Mouse (Mus musculus) neural tube, embryonic 11.5 days (tissue): ENCODE results near the gene Vsig10l. TPM values are rescaled to one million over a fixed set of nuclear protein-coding genes. Genes with fewer than 3 reads are reported as not detected.

ENCODE experiments used
- ATAC-seq: fragments of 200-750 bp; cut with Nextera tagmentation; 2 replicates; pipeline ENCODE4 v1.8.0; 2017; ENCODE audit warnings: moderate number of reproducible peaks, mild to moderate bottlenecking, moderate TSS enrichment, moderate library complexity; ENCODE audit not compliant: insufficient read depth, low FRiP score, low TSS enrichment
- DNase-seq: peaks from one replicate; pipeline ENCODE4 v3.0.0-alpha.2; 2015; ENCODE audit warnings: low spot score
- H3K27ac ChIP-seq: fragments of 300-500 bp; sonication (generic); 2 replicates; pipeline ENCODE4 v1.5.1; 2014; ENCODE audit warnings: low read depth, mild to moderate bottlenecking, low read length
- H3K27me3 ChIP-seq: fragments of 300-500 bp; sonication (generic); 2 replicates; pipeline ENCODE4 v1.6.1; 2014; ENCODE audit warnings: mild to moderate bottlenecking, low read length, mixed read lengths; ENCODE audit not compliant: control insufficient read depth, insufficient read depth
- H3K36me3 ChIP-seq: fragments of 300-500 bp; sonication (generic); 2 replicates; pipeline ENCODE4 v1.6.1; 2014; ENCODE audit warnings: mild to moderate bottlenecking, low read length, moderate library complexity, mixed read lengths; ENCODE audit not compliant: control insufficient read depth, insufficient read depth
- H3K4me1 ChIP-seq: fragments of 300-500 bp; sonication (generic); 2 replicates; pipeline ENCODE4 v1.6.1; 2014; ENCODE audit warnings: low read length, mixed read lengths; ENCODE audit not compliant: control insufficient read depth, insufficient read depth
- H3K4me2 ChIP-seq: fragments of 300-500 bp; sonication (generic); 2 replicates; pipeline ENCODE4 v1.6.1; 2014; ENCODE audit warnings: low read depth, mild to moderate bottlenecking, moderate library complexity
- H3K4me3 ChIP-seq: fragments of 300-500 bp; sonication (generic); 2 replicates; pipeline ENCODE4 v1.5.1; 2014; ENCODE audit warnings: low read depth, low read length
- H3K9ac ChIP-seq: fragments of 300-500 bp; sonication (generic); 2 replicates; pipeline ENCODE4 v1.6.1; 2014; ENCODE audit warnings: mild to moderate bottlenecking, low read length
- H3K9me3 ChIP-seq: fragments of 300-500 bp; sonication (generic); 2 replicates; pipeline ENCODE4 v1.6.1; 2016; ENCODE audit warnings: low read length; ENCODE audit not compliant: control insufficient read depth
- WGBS: fragments of 180-500 bp; shearing (Covaris S2); extraction: QIAGEN DNeasy Blood & Tissue Kit; methylation state at CpG from one replicate; pipeline ENCODE4 v1.1.7; 2014; 5-methylcytosine and 5-hydroxymethylcytosine counted together
- polyA plus RNA-seq: library from polyadenylated mRNA; unstranded; fragments of >200 nt; fragmentation: Nextera tagmentation; extraction: Ambion mirVana; gene quantifications from 2 replicates; pipeline ENCODE4 v1.2.1, GENCODE M21; 2014

The Vsig10l gene
- polyA plus RNA-seq, 1 experiment from 2014 or later = 4.0 TPM

GRCm38 (mm10) chr7:43436341-43437255 lies 26.4 kb upstream of the Vsig10l start, which contains the start of gene Nkg7:
Nkg7 (plus strand) TSS chr7:43437073.
- DNase-seq (no peak), ATAC-seq (no peak)
- Histone ChIP-seq H3K27me3 (no peaks in the 10 kb centered on the region), H3K4me2 (no peak within 1 kb of the TSS), H3K27ac (no peak within 1 kb of the TSS), H3K9me3 (no peaks in the 10 kb centered on the region), H3K9ac (no peak within 1 kb of the TSS), H3K36me3 (no peaks in the 10 kb centered on the region), H3K4me3 (no peak within 1 kb of the TSS), H3K4me1 (no peaks in the 10 kb centered on the region)
- 73% methylated on average over 10 of the region's 10 CpGs for WGBS

GRCm38 (mm10) chr7:43438611-43439010 lies 24.3 kb upstream of the Vsig10l start:
- 82% methylated on average over 4 of the region's 4 CpGs for WGBS
- no peak overlapping the region for H3K4me2 ChIP-seq
- ATAC-seq (no peak), DNase-seq (no peak)
- no peak overlapping the region for H3K27ac ChIP-seq
- H3K4me1 ChIP-seq = no peaks in the 10 kb centered on the region
- H3K27me3 ChIP-seq = no peaks in the 10 kb centered on the region
- H3K9me3 ChIP-seq = no peaks in the 10 kb centered on the region
- no peak overlapping the region for H3K4me3 ChIP-seq
- H3K9ac ChIP-seq = no peak overlapping the region
- no peaks in the 10 kb centered on the region for H3K36me3 ChIP-seq

GRCm38 (mm10) chr7:43440482-43440881 lies 22.5 kb upstream of the Vsig10l start, which contains the start of gene Cldnd2:
Cldnd2 (plus strand) TSS chr7:43440782.
- WGBS = 82% methylated on average over 6 of the region's 6 CpGs
- Histone ChIP-seq H3K4me2 (no peak within 1 kb of the TSS), H3K4me3 (no peak within 1 kb of the TSS), H3K36me3 (no peaks in the 10 kb centered on the region), H3K27me3 (no peaks in the 10 kb centered on the region), H3K4me1 (0 out of 2 replicates have a peak, but pooled peaks cover 4% of the 10 kb centered on the region), H3K27ac (no peak within 1 kb of the TSS), H3K9me3 (no peaks in the 10 kb centered on the region), H3K9ac (no peak within 1 kb of the TSS)
- no peak for DNase-seq
- ATAC-seq = no peak

GRCm38 (mm10) chr7:43441071-43441470 lies 21.9 kb upstream of the Vsig10l start:
- no peak overlapping the region for H3K27ac ChIP-seq
- no peak for DNase-seq
- H3K9ac ChIP-seq = no peak overlapping the region
- ATAC-seq = no peak
- H3K4me3 ChIP-seq = no peak overlapping the region
- no peak overlapping the region for H3K4me2 ChIP-seq
- 0 out of 2 replicates have a peak, but pooled peaks cover 4% of the 10 kb centered on the region for H3K4me1 ChIP-seq
- no peaks in the 10 kb centered on the region for H3K9me3 ChIP-seq
- H3K36me3 ChIP-seq = no peaks in the 10 kb centered on the region
- WGBS = 81% methylated on average over 3 of the region's 3 CpGs
- H3K27me3 ChIP-seq = no peaks in the 10 kb centered on the region

- no peak for ATAC-seq
- no peaks in the 10 kb centered on the region for H3K9me3 ChIP-seq
- no peak for DNase-seq
- H3K4me1 ChIP-seq = 0 out of 2 replicates have a peak, but pooled peaks cover 4% of the 10 kb centered on the region
- H3K4me3 ChIP-seq = peak overlapping the region; percentile 48
- peak overlapping the region; percentile 81 for H3K4me2 ChIP-seq
- H3K27ac ChIP-seq = peak overlapping the region; percentile 65; the same call in 1 of the 2 replicates
- WGBS = 17% methylated on average over 9 of the region's 9 CpGs
- peak overlapping the region; percentile 70 for H3K9ac ChIP-seq
- no peaks in the 10 kb centered on the region for H3K36me3 ChIP-seq
- H3K27me3 ChIP-seq = no peaks in the 10 kb centered on the region
Measured at GRCm38 (mm10) chr7:43442684-43443083, 20.3 kb upstream of the Vsig10l start.

- 0 out of 2 replicates have a peak, but pooled peaks cover 4% of the 10 kb centered on the region for H3K4me1 ChIP-seq
- peak overlapping the region; percentile 81 for H3K4me2 ChIP-seq
- H3K9me3 ChIP-seq = no peaks in the 10 kb centered on the region
- ATAC-seq (peak; percentile 82), DNase-seq (peak; percentile 71)
- no peaks in the 10 kb centered on the region for H3K36me3 ChIP-seq
- peak overlapping the region; percentile 48 for H3K4me3 ChIP-seq
- under 1% methylated on average over 36 of the region's 36 CpGs for WGBS
- no peaks in the 10 kb centered on the region for H3K27me3 ChIP-seq
- H3K9ac ChIP-seq = peak overlapping the region; percentile 70
- peak overlapping the region; percentile 65 for H3K27ac ChIP-seq
Measured at GRCm38 (mm10) chr7:43443126-43443916, 19.6 kb upstream of the Vsig10l start.

GRCm38 (mm10) chr7:43443917-43444293 lies 19.0 kb upstream of the Vsig10l start, which contains the start of the genes Etfb and Gm45233:
Etfb (plus strand) TSS chr7:43444083.
Gm45233 (plus strand) TSS chr7:43444128.
- H3K4me3 ChIP-seq = peak within 1 kb of the TSS; percentile 48
- 0 out of 2 replicates have a peak, but pooled peaks cover 4% of the 10 kb centered on the region for H3K4me1 ChIP-seq
- no peaks in the 10 kb centered on the region for H3K9me3 ChIP-seq
- H3K27ac ChIP-seq = peak within 1 kb of the TSS; percentile 65
- no peaks in the 10 kb centered on the region for H3K36me3 ChIP-seq
- under 1% methylated on average over 27 of the region's 27 CpGs for WGBS
- peak; percentile 93 for DNase-seq
- peak; percentile 96 for ATAC-seq
- no peaks in the 10 kb centered on the region for H3K27me3 ChIP-seq
- peak within 1 kb of the TSS; percentile 81 for H3K4me2 ChIP-seq
- H3K9ac ChIP-seq = peak within 1 kb of the TSS; percentile 70

- no peak for DNase-seq
- no peaks in the 10 kb centered on the region; the same call in 1 of the 2 replicates for H3K36me3 ChIP-seq
Measured at GRCm38 (mm10) chr7:43447801-43448200, 15.2 kb upstream of the Vsig10l start.

More at GRCm38 (mm10) chr7:43447801-43448200, 15.2 kb upstream of the Vsig10l start:
- ATAC-seq = no peak
- no peak overlapping the region for H3K4me2 ChIP-seq
- H3K27me3 ChIP-seq = no peaks in the 10 kb centered on the region
- H3K4me3 ChIP-seq = no peak overlapping the region
- no peak overlapping the region for H3K27ac ChIP-seq
- 90% methylated on average over 4 of the region's 4 CpGs for WGBS
- no peak overlapping the region for H3K9ac ChIP-seq
- H3K4me1 ChIP-seq = 0 out of 2 replicates have a peak, but pooled peaks cover 4% of the 10 kb centered on the region
- no peaks in the 10 kb centered on the region for H3K9me3 ChIP-seq
